Mouse (Mus musculus): ENCODE measurements at regions not wholly inside any gene's neighbourhood (a gene's known extent, or its start where the extent isn't known, plus 50 kb on each side); places are given as distances from the start of the nearest gene placed in this dataset.

DNA sequence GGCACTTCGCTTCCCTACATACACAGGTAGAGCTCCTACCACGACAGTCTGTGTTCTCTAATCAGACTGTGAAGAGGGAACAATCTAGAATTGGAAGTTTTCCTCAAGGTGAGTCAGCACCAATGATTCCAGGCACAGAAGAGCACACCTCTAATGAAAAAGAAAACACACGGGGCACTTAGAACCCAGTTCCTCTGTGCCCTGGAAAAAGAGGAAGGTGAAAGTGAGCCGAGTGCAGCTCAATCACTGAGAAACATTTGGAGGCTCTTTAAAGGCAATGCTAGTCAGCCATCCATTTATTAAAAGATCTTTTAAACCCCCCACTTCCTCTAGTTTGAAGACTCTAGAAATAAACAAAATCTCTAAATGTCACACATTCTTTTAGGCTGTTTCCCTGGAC lies 108.4 kb upstream of the Adgrl2 start:
- TF ChIP-seq CHD2 (IDR thresholded peaks at IDR 0.05; ENCODE audit: low read length) = no peak
- TF ChIP-seq MAX (IDR thresholded peaks at IDR 0.05; ENCODE audit: low read length) = 0 out of 2 replicates have a peak, but pooled peaks have one; percentile 18
- 0 out of 2 replicates have a peak, but pooled peaks have one; percentile 5 for TF ChIP-seq MAFK (IDR thresholded peaks at IDR 0.05; ENCODE audit: insufficient replicate concordance, low read length)
- Histone ChIP-seq H3K9me3 (replicated peaks; ENCODE audit: low read length) (no peaks in the 10 kb centered on the region), H3K27ac (ENCODE audit: insufficient read depth, low read depth) (no peak overlapping the region), H3K4me1 (ENCODE audit: control insufficient read depth in 1 of 2, insufficient read depth in 2 of 2) (peaks cover 0 to 15% of the 10 kb centered on the region in 2 experiments; a peak in 2 of 4 replicates), H3K79me2 (replicated peaks; ENCODE audit: control insufficient read depth, extremely low read depth, insufficient read depth, poor library complexity, severe bottlenecking) (no peaks in the 10 kb centered on the region), H3K4me3 (replicated peaks in 1 of 3; ENCODE audit: low read depth in 2 of 3, low read length in 2 of 3, poor library complexity in 1 of 3) (no peak overlapping the region), H3K9ac (ENCODE audit: insufficient read depth, low read depth) (no peak overlapping the region), H3K36me3 (replicated peaks in 1 of 2; ENCODE audit: control insufficient read depth in 1 of 2, insufficient read depth in 1 of 2, low read length in 1 of 2) (no peaks in the 10 kb centered on the region), H3K4me2 (ENCODE audit: insufficient read depth, low read depth, poor library complexity, severe bottlenecking) (peak overlapping the region; percentile 11; the same call in 1 of the 2 replicates), H3K27me3 (replicated peaks) (no peaks in the 10 kb centered on the region)
- DNase-seq (ENCODE audit: extremely low read depth) = peak; percentile 20
- in situ Hi-C loops (cut with MboI; ENCODE audit: low pct_ligation_motif_present, low pct_unique_long_range_greater_than_20kb, low sequenced_read_pairs) (no loop called here), dilution Hi-C loops (cut with MboI; ENCODE audit: extremely low pct_ligation_motif_present, extremely low pct_unique_long_range_greater_than_20kb, low sequenced_read_pairs) (no loop called here)

DNA sequence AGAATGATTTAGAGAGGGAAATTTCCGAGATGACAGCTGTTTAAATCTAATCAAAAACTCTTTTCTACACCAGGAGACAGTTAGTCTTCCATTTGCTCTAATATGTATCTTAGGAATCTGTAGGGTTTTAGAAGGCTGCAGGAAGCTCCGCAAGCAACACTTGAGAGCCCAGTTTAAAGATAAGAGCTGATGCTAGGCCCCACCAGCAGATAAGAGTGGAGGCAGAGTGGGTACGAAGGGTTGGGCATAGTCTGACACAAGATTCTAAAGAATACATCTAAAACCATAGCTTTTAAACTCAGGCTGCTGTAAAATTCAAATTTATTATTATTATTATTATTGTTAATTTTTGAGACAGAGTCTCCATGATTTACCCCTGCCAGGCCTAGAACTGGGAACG lies 106.7 kb upstream of the Adgrl2 start:
- Histone ChIP-seq H3K27me3 (replicated peaks) (no peaks in the 10 kb centered on the region), H3K36me3 (replicated peaks in 1 of 2; ENCODE audit: control insufficient read depth in 1 of 2, insufficient read depth in 1 of 2, low read length in 1 of 2) (no peaks in the 10 kb centered on the region), H3K9ac (ENCODE audit: insufficient read depth, low read depth) (no peak overlapping the region), H3K4me2 (ENCODE audit: insufficient read depth, low read depth, poor library complexity, severe bottlenecking) (no peak overlapping the region), H3K9me3 (replicated peaks; ENCODE audit: low read length) (no peaks in the 10 kb centered on the region), H3K4me1 (ENCODE audit: control insufficient read depth in 1 of 2, insufficient read depth in 2 of 2) (peaks cover 0 to 12% of the 10 kb centered on the region in 2 experiments; a peak in 2 of 4 replicates), H3K79me2 (replicated peaks; ENCODE audit: control insufficient read depth, extremely low read depth, insufficient read depth, poor library complexity, severe bottlenecking) (no peaks in the 10 kb centered on the region), H3K4me3 (replicated peaks in 1 of 3; ENCODE audit: low read depth in 2 of 3, low read length in 2 of 3, poor library complexity in 1 of 3) (no peak overlapping the region), H3K27ac (ENCODE audit: insufficient read depth, low read depth) (no peak overlapping the region)
- dilution Hi-C loops (cut with MboI; ENCODE audit: extremely low pct_ligation_motif_present, extremely low pct_unique_long_range_greater_than_20kb, low sequenced_read_pairs) = no loop called here
- no peak for DNase-seq (ENCODE audit: extremely low read depth)
- TF ChIP-seq USF2 (conservative IDR thresholded peaks at IDR 0.05; ENCODE audit: low read depth, low read length) = no peak
- TF ChIP-seq USF1 (IDR thresholded peaks at IDR 0.05; ENCODE audit: low read depth, low read length) = no peak
- TF ChIP-seq JUN (IDR thresholded peaks at IDR 0.05; ENCODE audit: insufficient read depth, low read depth, low read length) = no peak
- TF ChIP-seq JUND (conservative IDR thresholded peaks at IDR 0.05; ENCODE audit: low read depth, low read length) = no peak
- no peak for TF ChIP-seq ZKSCAN1 (IDR thresholded peaks at IDR 0.05; ENCODE audit: borderline replicate concordance, low read depth, low read length)
- TF ChIP-seq MYC (IDR thresholded peaks at IDR 0.05; ENCODE audit: low read depth, low read length) = no peak
- no peak for TF ChIP-seq CTCF (conservative IDR thresholded peaks at IDR 0.05 in 1 of 2, IDR thresholded peaks at IDR 0.05 in 1 of 2; ENCODE audit: low read depth in 2 of 2, low read length in 2 of 2)
- no peak for TF ChIP-seq BHLHE40 (IDR thresholded peaks at IDR 0.05; ENCODE audit: low read depth, low read length)
- no peak for TF ChIP-seq ELF1 (IDR thresholded peaks at IDR 0.05; ENCODE audit: low read depth, low read length)
- TF ChIP-seq ZNF384 (IDR thresholded peaks at IDR 0.05; ENCODE audit: low read depth, low read length) = no peak
- in situ Hi-C loops (cut with MboI; ENCODE audit: low pct_ligation_motif_present, low pct_unique_long_range_greater_than_20kb, low sequenced_read_pairs) = no loop called here

DNA sequence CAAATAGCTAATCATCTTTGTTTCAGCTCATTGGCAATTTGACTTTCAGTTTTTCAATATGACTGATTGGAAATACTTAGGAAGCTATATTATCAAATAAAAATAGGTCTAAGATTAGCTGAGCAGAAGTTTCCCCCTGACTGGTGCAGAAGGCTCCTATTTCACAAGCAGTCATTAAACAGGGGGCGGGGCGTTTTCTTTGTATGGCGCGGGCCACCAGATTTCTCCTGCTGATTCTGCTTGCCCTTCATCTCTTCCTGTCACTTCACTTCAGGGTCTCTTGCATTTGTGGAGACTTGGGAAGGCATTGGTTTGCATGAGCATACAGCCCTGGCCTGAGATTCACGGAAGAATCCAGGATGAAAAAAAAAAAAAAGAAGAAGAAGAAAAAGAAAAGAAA lies 102.3 kb upstream of the Adgrl2 start:
- H3K9ac ChIP-seq (ENCODE audit: insufficient read depth, low read depth) = no peak overlapping the region
- H3K27ac ChIP-seq (ENCODE audit: insufficient read depth, low read depth) = no peak overlapping the region
- dilution Hi-C loops (cut with MboI; ENCODE audit: extremely low pct_ligation_motif_present, extremely low pct_unique_long_range_greater_than_20kb, low sequenced_read_pairs) = no loop called here
- in situ Hi-C loops (cut with MboI; ENCODE audit: low pct_ligation_motif_present, low pct_unique_long_range_greater_than_20kb, low sequenced_read_pairs) = no loop called here
- peaks cover 0 to 5% of the 10 kb centered on the region in 2 experiments; a peak in 2 of 4 replicates for H3K4me1 ChIP-seq (ENCODE audit: control insufficient read depth in 1 of 2, insufficient read depth in 2 of 2)
- H3K4me2 ChIP-seq (ENCODE audit: insufficient read depth, low read depth, poor library complexity, severe bottlenecking) = no peak overlapping the region; the same call in 1 of the 2 replicates
- no peaks in the 10 kb centered on the region for H3K27me3 ChIP-seq (replicated peaks)
- no peak for DNase-seq (ENCODE audit: extremely low read depth)
- H3K36me3 ChIP-seq (replicated peaks in 1 of 2; ENCODE audit: control insufficient read depth in 1 of 2, insufficient read depth in 1 of 2, low read length in 1 of 2) = no peaks in the 10 kb centered on the region
- TF ChIP-seq SIN3A (IDR thresholded peaks at IDR 0.05; ENCODE audit: low read length) (no peak), IRF4 (IDR thresholded peaks at IDR 0.05; ENCODE audit: low read depth, low read length) (no peak), TCF12 (IDR thresholded peaks at IDR 0.05; ENCODE audit: low read depth, low read length) (no peak), ELF1 (IDR thresholded peaks at IDR 0.05; ENCODE audit: low read depth, low read length) (no peak), E2F4 (IDR thresholded peaks at IDR 0.05; ENCODE audit: insufficient replicate concordance, low read depth, low read length) (no peak)
- no peak overlapping the region for H3K4me3 ChIP-seq (replicated peaks in 1 of 3; ENCODE audit: low read depth in 2 of 3, low read length in 2 of 3, poor library complexity in 1 of 3)
- no peaks in the 10 kb centered on the region for H3K9me3 ChIP-seq (replicated peaks; ENCODE audit: low read length)
- H3K79me2 ChIP-seq (replicated peaks; ENCODE audit: control insufficient read depth, extremely low read depth, insufficient read depth, poor library complexity, severe bottlenecking) = no peaks in the 10 kb centered on the region
